Mouse (Mus musculus) ovary, adult 10 weeks (tissue): ENCODE measurements around the gene Olfr545. TPM values are rescaled to one million over a fixed set of nuclear protein-coding genes. Genes with fewer than 3 reads are reported as not detected.

Experiments used
- polyA plus RNA-seq: library from polyadenylated mRNA; stranded (reverse); fragments of 350-450 nt; fragmentation: Illumina TruSeq; extraction: RNeasy Lipid Tissue Mini Kit (QIAGEN cat#74804); gene quantifications from one replicate; pipeline ENCODE4 v1.2.3, GENCODE M21; 2014

The Olfr545 gene
- not detected for polyA plus RNA-seq

DNA sequence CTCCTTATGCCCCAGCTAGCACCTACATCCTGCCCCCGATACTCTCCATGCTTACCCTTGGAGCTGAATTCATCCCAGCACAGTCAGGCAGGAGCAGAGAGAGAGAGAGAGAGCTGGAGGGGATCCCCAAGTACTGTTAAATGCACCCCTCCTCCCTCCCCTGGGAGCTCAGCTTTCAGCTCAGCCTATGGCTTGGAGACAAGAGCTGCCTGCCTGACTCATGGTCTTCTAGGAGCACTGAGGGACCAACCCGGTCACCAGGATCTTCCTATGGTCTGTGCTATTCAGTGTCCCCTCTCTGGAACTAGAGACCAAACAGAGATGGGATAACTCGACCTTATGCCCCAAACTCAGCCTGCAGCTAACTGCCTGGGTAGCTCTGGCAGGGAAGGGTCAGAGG lies at the start of gene Olfr545:
Gene Olfr545 (minus strand): TSS at position 101 of the 400 bp plus-strand sequence.

DNA sequence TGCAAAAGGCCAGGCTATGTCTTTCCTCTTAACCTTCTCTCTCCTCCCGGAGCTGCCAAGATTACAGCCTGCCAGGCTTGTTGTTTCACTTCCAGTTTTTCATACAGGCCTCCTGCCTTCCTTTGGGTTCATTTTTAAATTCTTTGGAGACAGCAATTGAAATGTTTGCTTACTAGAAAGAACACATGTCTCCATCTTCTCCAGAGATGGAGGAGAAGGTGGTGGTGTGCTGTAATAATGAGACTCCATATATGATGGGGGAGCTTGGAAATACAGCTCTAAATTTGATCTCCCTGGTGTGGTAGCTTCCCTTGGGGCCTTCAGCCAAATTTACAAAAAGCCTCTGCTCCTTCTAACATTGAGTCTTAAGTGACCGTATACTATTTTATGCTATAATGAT lies 41.2 kb upstream of the Olfr545 start, which contains the start of gene Olfr548-ps1:
Gene Olfr548-ps1 (plus strand): TSS at position 301 of the 400 bp plus-strand sequence.

DNA sequence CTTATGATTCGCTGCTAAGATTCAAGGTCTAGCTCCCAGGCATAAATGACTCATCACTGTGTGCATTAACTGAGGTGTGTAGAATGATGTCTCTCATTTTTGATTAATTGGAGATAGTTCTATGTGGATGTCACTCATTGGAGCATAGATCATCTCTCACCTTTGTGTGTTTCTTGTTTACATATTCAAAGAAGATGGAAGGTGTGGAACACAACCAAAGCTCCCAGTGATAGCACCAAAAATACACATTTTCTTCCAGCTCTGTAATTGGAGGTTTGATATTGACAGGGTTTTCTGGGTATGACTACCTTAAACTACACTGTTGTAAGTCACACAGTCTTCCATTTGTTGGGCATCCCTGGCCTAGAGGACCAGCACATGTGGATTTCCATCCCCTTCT lies 35.1 kb upstream of the Olfr545 start, which contains the start of gene Olfr547:
Gene Olfr547 (plus strand): TSS at position 301 of the 400 bp plus-strand sequence.

DNA sequence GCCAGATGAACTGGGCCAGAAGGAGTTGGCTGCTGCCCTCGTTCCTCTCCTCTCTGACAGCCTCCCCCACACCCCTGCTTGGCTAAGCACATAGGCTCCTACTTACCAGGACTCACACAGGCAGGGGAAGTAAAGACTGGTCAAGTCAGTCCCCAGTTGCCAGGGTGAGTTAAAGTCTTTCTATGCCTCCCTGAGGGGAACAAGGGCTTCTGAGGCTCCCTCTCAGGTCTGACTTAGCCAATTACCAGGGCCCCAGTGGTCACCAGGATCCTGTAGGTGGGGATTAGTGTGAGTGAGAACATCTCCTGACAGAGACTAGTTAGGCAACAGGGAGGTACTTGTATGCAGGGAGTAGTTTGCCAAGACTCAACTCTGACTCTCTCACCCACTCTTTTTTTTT lies 11.2 kb downstream of the Olfr545 start, which contains the start of gene Olfr544:
Gene Olfr544 (minus strand): TSS at position 153 of the 400 bp plus-strand sequence.

DNA sequence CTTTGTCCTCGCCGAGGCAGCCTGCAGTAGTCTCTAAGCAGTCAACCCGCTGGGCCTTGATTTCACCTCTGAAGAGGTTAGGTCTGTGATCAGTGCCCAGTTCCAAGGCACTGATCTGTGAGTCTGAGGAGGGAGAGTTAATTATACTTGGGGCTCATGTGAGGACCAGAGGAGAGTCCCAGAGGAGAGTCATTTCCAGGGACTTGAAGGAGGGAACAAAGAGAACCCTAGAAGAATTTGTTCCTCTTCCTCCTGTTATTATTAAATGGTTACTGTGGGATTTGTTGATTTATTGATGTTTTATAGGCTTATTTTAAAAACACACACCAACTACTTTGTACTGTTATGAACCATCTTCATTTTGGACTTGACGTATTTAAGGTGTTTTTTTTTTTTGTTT lies 17.8 kb downstream of the Olfr545 start, which contains the start of gene Olfr543:
Gene Olfr543 (minus strand): TSS at position 101 of the 400 bp plus-strand sequence.

DNA sequence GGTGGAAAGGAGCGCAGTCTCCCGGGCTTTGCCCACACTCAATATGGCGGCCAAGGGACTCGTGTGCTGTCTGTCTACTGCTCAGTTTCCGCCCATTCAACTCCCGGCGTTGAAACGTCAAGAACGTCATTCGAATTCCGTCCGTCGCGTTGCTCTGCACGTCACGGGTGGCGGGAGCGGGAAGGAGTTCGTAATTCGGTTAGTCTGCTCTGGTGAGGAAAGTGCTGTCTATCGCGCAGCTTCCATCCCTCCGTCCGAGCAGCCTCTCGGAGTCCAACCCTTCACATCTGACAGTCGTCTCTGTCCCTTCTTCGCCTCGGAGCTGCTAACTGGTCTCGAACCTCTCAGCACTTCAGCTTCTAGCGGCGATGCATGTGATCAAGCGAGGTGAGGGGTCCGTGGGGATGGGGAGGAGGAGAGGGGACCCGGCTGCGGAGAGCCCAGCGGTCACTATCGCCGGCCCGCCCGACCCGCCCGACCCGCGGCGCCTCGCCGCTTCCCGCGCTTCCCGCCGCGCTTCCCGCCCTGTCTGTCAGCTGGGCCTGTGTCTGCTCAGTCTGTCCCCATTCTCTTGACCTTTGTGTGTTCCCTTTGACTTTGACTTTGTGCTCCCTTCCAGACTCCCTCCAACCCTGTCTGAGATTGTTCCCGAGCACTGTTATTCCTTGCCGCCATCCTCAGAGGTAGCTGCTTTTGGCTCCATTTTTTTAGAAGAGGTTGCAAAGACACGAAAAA lies 57.5 kb downstream of the Olfr545 start, which contains the start of gene Rrm1:
Gene Rrm1 (plus strand): TSS at position 39 of the 735 bp plus-strand sequence.

Other genes starting within 250 kb of the Olfr545 start
- gene Rhog, start 243.5 kb downstream of the Olfr545 start, polyA plus RNA-seq = 3.9 TPM
- gene Stim1, start 231.8 kb downstream of the Olfr545 start, polyA plus RNA-seq = 10.8 TPM
- 117 TPM for gene Rrm1, start 57.9 kb downstream of the Olfr545 start, polyA plus RNA-seq
- not detected for gene Olfr543, start 17.9 kb downstream of the Olfr545 start, polyA plus RNA-seq
- not detected for gene Olfr544, start 11.3 kb downstream of the Olfr545 start, polyA plus RNA-seq
- gene Olfr547, start 35.2 kb upstream of the Olfr545 start, polyA plus RNA-seq = not detected
- gene Olfr548-ps1, start 41.3 kb upstream of the Olfr545 start, polyA plus RNA-seq = not detected
- gene Olfr549, start 50.3 kb upstream of the Olfr545 start, polyA plus RNA-seq = not detected
- 13.1 TPM for gene Trim21, start 65.9 kb upstream of the Olfr545 start, polyA plus RNA-seq
- not detected for gene Olfr550, start 71.9 kb upstream of the Olfr545 start, polyA plus RNA-seq
- gene Olfr551, start 92.3 kb upstream of the Olfr545 start, polyA plus RNA-seq = not detected
- gene Olfr552, start 98.2 kb upstream of the Olfr545 start, polyA plus RNA-seq = not detected
- gene Olfr553, start 118.6 kb upstream of the Olfr545 start, polyA plus RNA-seq = not detected
- not detected for gene Olfr554, start 138.9 kb upstream of the Olfr545 start, polyA plus RNA-seq
- not detected for gene Olfr555, start 159.2 kb upstream of the Olfr545 start, polyA plus RNA-seq
- not detected for gene Olfr556, start 165.3 kb upstream of the Olfr545 start, polyA plus RNA-seq
- gene Trim68, start 187.8 kb upstream of the Olfr545 start, polyA plus RNA-seq = 6.5 TPM
- not detected for gene Olfr557, start 196.3 kb upstream of the Olfr545 start, polyA plus RNA-seq
- 10.3 TPM for gene Olfr558, start 202.6 kb upstream of the Olfr545 start, polyA plus RNA-seq
- not detected for gene Olfr33, start 219.5 kb upstream of the Olfr545 start, polyA plus RNA-seq
- not detected for gene Olfr559, start 227.9 kb upstream of the Olfr545 start, polyA plus RNA-seq